Mouse (Mus musculus) liver, embryonic 14.5 days (tissue): ENCODE results near the gene Gm11639. TPM values are rescaled to one million over a fixed set of nuclear protein-coding genes. Genes with fewer than 3 reads are reported as not detected.

Experiments
- ATAC-seq: fragments of 200-750 bp; cut with Nextera tagmentation; 2 replicates; pipeline ENCODE4 v1.8.0; 2017; ENCODE audit warnings: moderate number of reproducible peaks, mild to moderate bottlenecking, moderate library complexity; ENCODE audit not compliant: insufficient read depth
- DNase-seq, 3 experiments: peaks; one replicate each; pipeline ENCODE4 v3.0.0-alpha.2; 2012 to 2013; ENCODE audit warnings: low read depth in 3 of 3, low spot score in 3 of 3
- H3K27ac ChIP-seq: fragments of 300-500 bp; sonication (generic); 2 replicates; pipeline ENCODE4 v1.5.1; 2014; ENCODE audit warnings: moderate library complexity, mild to moderate bottlenecking, control low read depth, inconsistent platforms
- H3K27me3 ChIP-seq: fragments of 300-500 bp; sonication (generic); 2 replicates; pipeline ENCODE4 v1.6.1; 2014; ENCODE audit warnings: mild to moderate bottlenecking, low read length, moderate library complexity; ENCODE audit not compliant: control insufficient read depth, insufficient read depth
- H3K36me3 ChIP-seq: fragments of 300-500 bp; sonication (generic); replicated peaks from 2 replicates; pipeline ENCODE4 v1.6.1; 2014; ENCODE audit warnings: low read depth; ENCODE audit not compliant: control insufficient read depth, insufficient read depth
- H3K4me1 ChIP-seq, 2 experiments: fragments of 200-500 bp in 1 of 2; fragments of 300-500 bp in 1 of 2; sonication (generic) in 1 of 2; replicated peaks; 2 replicates each; pipeline ENCODE4 v1.6.1; 2012 to 2014; ENCODE audit warnings: antibody characterized with exemption in 1 of 2, inconsistent platforms in 1 of 2, low read length in 1 of 2; ENCODE audit not compliant: control insufficient read depth in 2 of 2, insufficient read depth in 2 of 2
- H3K4me2 ChIP-seq: fragments of 300-500 bp; sonication (generic); 2 replicates; pipeline ENCODE4 v1.6.1; 2014; ENCODE audit warnings: low read depth, mild to moderate bottlenecking, control low read depth, moderate library complexity
- H3K4me3 ChIP-seq, 2 experiments: fragments of 200-500 bp in 1 of 2; fragments of 300-500 bp in 1 of 2; sonication (generic) in 1 of 2; 2 replicates each; pipeline ENCODE4 v1.5.1; 2012 to 2014; ENCODE audit warnings: low read depth in 2 of 2, low read length in 2 of 2, mild to moderate bottlenecking in 2 of 2, control low read depth in 1 of 2, inconsistent platforms in 1 of 2, moderate library complexity in 1 of 2; ENCODE audit not compliant: insufficient read depth in 1 of 2
- H3K9ac ChIP-seq: fragments of 300-500 bp; sonication (generic); replicated peaks from 2 replicates; pipeline ENCODE4 v1.6.1; 2014; ENCODE audit warnings: mild to moderate bottlenecking, control low read depth, moderate library complexity
- H3K9me3 ChIP-seq: fragments of 300-500 bp; sonication (generic); 2 replicates; pipeline ENCODE4 v1.6.1; 2016; ENCODE audit warnings: low read length, mixed read lengths; ENCODE audit not compliant: control insufficient read depth
- CTCF ChIP-seq: IDR thresholded peaks from 2 replicates; pipeline ENCODE4 v1.5.1; 2016; ENCODE audit warnings: antibody characterized with exemption, low read depth, control low read depth
- EP300 ChIP-seq: IDR thresholded peaks from 2 replicates; pipeline ENCODE4 v1.6.1; 2016; ENCODE audit warnings: antibody characterized with exemption, low read depth
- whole genome bisulfite sequencing: fragments of 180-500 bp; shearing (Covaris S2); extraction: QIAGEN DNeasy Blood & Tissue Kit; methylation state at CpG from one replicate; pipeline ENCODE4 v1.1.7; 2014; ENCODE audit not compliant: insufficient replicate concordance; 5-methylcytosine and 5-hydroxymethylcytosine counted together
- polyA plus RNA-seq, 2 experiments: library from polyadenylated mRNA; depleted of rRNA in 1 of 2; stranded (reverse) in 1 of 2; unstranded in 1 of 2; fragments of >200 nt; fragmentation: Nextera tagmentation in 1 of 2; extraction: Ambion mirVana in 1 of 2; gene quantifications; 2 replicates each; pipeline versions ENCODE4 v1.2.1 to v1.2.3; 2012 to 2014

Gene Gm11639
- polyA plus RNA-seq, 2 experiments = 0.02 to 0.06 TPM

- TF ChIP-seq CTCF = no peak
- no peak for TF ChIP-seq EP300
- Histone ChIP-seq H3K4me1 (no peaks in the 10 kb centered on the region), H3K9me3 (no peaks in the 10 kb centered on the region), H3K4me3 (no peak overlapping the region), H3K27me3 (no peaks in the 10 kb centered on the region), H3K4me2 (no peak overlapping the region), H3K36me3 (no peaks in the 10 kb centered on the region), H3K9ac (no peak overlapping the region), H3K27ac (no peak overlapping the region)
- 60% methylated on average over 4 of the region's 4 CpGs for WGBS
- no peak for ATAC-seq
- DNase-seq = no peak
Observed at GRCm38 (mm10) chr11:104673412-104673811, 12.1 kb upstream of the Gm11639 start.

GRCm38 (mm10) chr11:104674768-104675167 lies 10.7 kb upstream of the Gm11639 start:
- TF ChIP-seq EP300 (no peak), CTCF (no peak)
- ATAC-seq = no peak
- 69% methylated on average over 11 of the region's 11 CpGs for WGBS
- Histone ChIP-seq H3K4me1 (no peaks in the 10 kb centered on the region), H3K4me3 (no peak overlapping the region), H3K9me3 (no peaks in the 10 kb centered on the region), H3K27ac (no peak overlapping the region), H3K36me3 (no peaks in the 10 kb centered on the region), H3K4me2 (no peak overlapping the region), H3K27me3 (no peaks in the 10 kb centered on the region), H3K9ac (no peak overlapping the region)
- DNase-seq = no peak

- TF ChIP-seq CTCF = no peak
- TF ChIP-seq EP300 = no peak
- no peaks in the 10 kb centered on the region for H3K9me3 ChIP-seq
- 58% methylated on average over 6 of the region's 6 CpGs for WGBS
- no peaks in the 10 kb centered on the region for H3K27me3 ChIP-seq
- H3K36me3 ChIP-seq = no peaks in the 10 kb centered on the region
- no peaks in the 10 kb centered on the region for H3K4me1 ChIP-seq
- H3K27ac ChIP-seq = no peak overlapping the region
- DNase-seq = no peak
- no peak overlapping the region for H3K4me3 ChIP-seq
- H3K9ac ChIP-seq = no peak overlapping the region
- no peak for ATAC-seq
- no peak overlapping the region for H3K4me2 ChIP-seq
Observed at GRCm38 (mm10) chr11:104693235-104693634, 7.7 kb downstream of the Gm11639 start.

DNA sequence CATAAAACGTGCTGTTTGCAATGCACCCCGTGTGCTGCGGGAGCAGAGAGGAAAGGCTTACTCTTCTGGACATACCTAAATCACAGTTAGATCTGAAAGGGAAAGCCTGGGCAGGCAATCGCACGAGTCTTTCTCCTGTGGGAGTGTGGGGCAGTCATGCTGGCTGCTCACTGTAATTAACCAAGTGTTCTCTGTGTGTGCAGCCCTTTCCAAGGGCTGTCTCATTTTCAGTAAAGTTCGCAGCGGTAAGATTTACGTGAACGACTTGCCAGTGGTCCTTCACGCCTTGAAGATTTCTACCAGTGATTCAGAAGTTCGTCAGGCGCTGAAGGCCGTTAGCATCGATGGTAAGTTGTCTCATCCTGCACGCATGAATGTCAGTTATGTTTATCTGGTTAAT lies 18.6 kb downstream of the Gm11639 start:
- WGBS = 62% methylated on average over 15 of the region's 15 CpGs
- Histone ChIP-seq H3K4me1 (no peaks in the 10 kb centered on the region), H3K27ac (no peak overlapping the region), H3K9me3 (no peaks in the 10 kb centered on the region), H3K27me3 (no peaks in the 10 kb centered on the region), H3K4me2 (no peak overlapping the region), H3K9ac (no peak overlapping the region), H3K36me3 (no peaks in the 10 kb centered on the region), H3K4me3 (no peak overlapping the region)
- TF ChIP-seq CTCF = no peak
- no peak for TF ChIP-seq EP300
- no peak for DNase-seq
- no peak for ATAC-seq

DNA sequence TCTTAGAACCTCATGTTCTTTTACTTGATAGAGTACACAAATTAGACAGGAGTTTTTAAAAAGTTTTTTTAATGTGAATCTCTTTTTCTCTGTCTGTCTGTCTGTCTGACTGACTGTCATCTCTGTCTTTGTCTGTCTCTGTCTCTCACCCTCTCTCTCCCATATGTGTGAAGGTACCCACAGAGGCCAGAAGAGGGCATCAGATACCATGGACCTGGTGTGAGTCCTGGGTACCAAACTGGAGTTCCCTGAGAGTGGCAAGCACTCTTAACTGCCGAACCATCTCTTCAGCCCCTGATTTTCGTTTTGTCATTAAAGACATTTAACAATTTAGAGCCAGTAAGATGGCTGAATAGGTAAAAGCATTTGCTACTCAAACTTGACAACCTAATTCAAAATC lies 21.6 kb downstream of the Gm11639 start:
- no peak for DNase-seq
- TF ChIP-seq CTCF (0 out of 2 replicates have a peak, but pooled peaks have one; percentile 15), EP300 (no peak)
- 48% methylated on average over 2 of the region's 2 CpGs for WGBS
- Histone ChIP-seq H3K27ac (no peak overlapping the region), H3K9me3 (no peaks in the 10 kb centered on the region), H3K9ac (no peak overlapping the region), H3K4me2 (no peak overlapping the region), H3K36me3 (no peaks in the 10 kb centered on the region), H3K4me1 (no peaks in the 10 kb centered on the region), H3K4me3 (no peak overlapping the region), H3K27me3 (no peaks in the 10 kb centered on the region)
- no peak for ATAC-seq
